Mouse (Mus musculus) CH12.LX (cell line): ENCODE data around the gene Zfp950. TPM values are rescaled to one million over a fixed set of nuclear protein-coding genes. Genes with fewer than 3 reads are reported as not detected.

Experiments used
- DNase-seq: peaks from one replicate; pipeline ENCODE4 v3.0.0-alpha.2; 2013; ENCODE audit errors: extremely low read depth
- H3K27ac ChIP-seq: 2 replicates; pipeline ENCODE4 v1.5.1; 2012; ENCODE audit warnings: low read depth, mild to moderate bottlenecking, control low read depth, moderate library complexity; ENCODE audit not compliant: insufficient read depth
- H3K27me3 ChIP-seq: replicated peaks from 2 replicates; pipeline ENCODE3; 2012; ENCODE audit warnings: inconsistent platforms
- H3K36me3 ChIP-seq, 2 experiments: replicated peaks in 1 of 2; 2 replicates each; pipeline versions ENCODE3 to v1.6.1; 2012; ENCODE audit warnings: inconsistent platforms in 1 of 2, low read length in 1 of 2, mild to moderate bottlenecking in 1 of 2, mixed read lengths in 1 of 2, moderate library complexity in 1 of 2; ENCODE audit not compliant: control insufficient read depth in 1 of 2, insufficient read depth in 1 of 2
- H3K4me1 ChIP-seq, 2 experiments: 2 replicates each; pipeline ENCODE4 v1.6.1; 2012; ENCODE audit warnings: inconsistent platforms in 1 of 2, moderate library complexity in 1 of 2; ENCODE audit not compliant: insufficient read depth in 2 of 2, control insufficient read depth in 1 of 2
- H3K4me2 ChIP-seq: 2 replicates; pipeline ENCODE4 v1.6.1; 2012; ENCODE audit warnings: low read depth, mild to moderate bottlenecking, control low read depth; ENCODE audit not compliant: poor library complexity, insufficient read depth, severe bottlenecking
- H3K4me3 ChIP-seq, 3 experiments: fragments of 150-350 bp in 1 of 3; sonication (generic) in 1 of 3; replicated peaks in 1 of 3; 2 replicates each; pipeline versions ENCODE3 to v1.5.1; 2011 to 2012; ENCODE audit warnings: low read depth in 2 of 3, low read length in 2 of 3, mild to moderate bottlenecking in 2 of 3, moderate library complexity in 2 of 3, control low read depth in 1 of 3, improper control_type of control experiment in 1 of 3, inconsistent platforms in 1 of 3, mixed read lengths in 1 of 3; ENCODE audit not compliant: poor library complexity in 1 of 3
- H3K79me2 ChIP-seq: replicated peaks from 2 replicates; pipeline ENCODE4 v1.6.1; 2012; ENCODE audit warnings: mild to moderate bottlenecking, moderate library complexity; ENCODE audit not compliant: control insufficient read depth, poor library complexity, insufficient read depth, severe bottlenecking; ENCODE audit errors: extremely low read depth
- H3K9ac ChIP-seq: 2 replicates; pipeline ENCODE4 v1.6.1; 2012; ENCODE audit warnings: low read depth, mild to moderate bottlenecking, control low read depth, moderate library complexity; ENCODE audit not compliant: insufficient read depth
- H3K9me3 ChIP-seq: replicated peaks from 2 replicates; pipeline ENCODE3; 2012; ENCODE audit warnings: low read length, inconsistent platforms, mixed read lengths
- BHLHE40 ChIP-seq: IDR thresholded peaks from 2 replicates; pipeline ENCODE4 v1.6.1; 2011; ENCODE audit warnings: mild to moderate bottlenecking, low read depth, low read length, improper control_type of control experiment
- CHD2 ChIP-seq: IDR thresholded peaks from 2 replicates; pipeline ENCODE4 v1.6.1; 2011; ENCODE audit warnings: low read length, improper control_type of control experiment
- ELF1 ChIP-seq: IDR thresholded peaks from 2 replicates; pipeline ENCODE4 v1.6.1; 2014; ENCODE audit warnings: low read depth, mild to moderate bottlenecking, inconsistent platforms, low read length, improper control_type of control experiment
- EP300 ChIP-seq: IDR thresholded peaks from 2 replicates; pipeline ENCODE4 v1.6.1; 2011; ENCODE audit warnings: low read length, improper control_type of control experiment
- ETS1 ChIP-seq: conservative IDR thresholded peaks from 2 replicates; pipeline ENCODE4 v1.6.1; 2012; ENCODE audit warnings: low read depth, mild to moderate bottlenecking, inconsistent platforms, low read length, improper control_type of control experiment, moderate library complexity
- GABPA ChIP-seq: IDR thresholded peaks from 2 replicates; pipeline ENCODE4 v1.6.1; 2012; ENCODE audit warnings: low read depth, low read length, improper control_type of control experiment, inconsistent platforms; ENCODE audit not compliant: insufficient replicate concordance
- HCFC1 ChIP-seq: IDR thresholded peaks from 2 replicates; pipeline ENCODE4 v1.6.1; 2012; ENCODE audit warnings: low read depth, mild to moderate bottlenecking, inconsistent platforms, low read length, improper control_type of control experiment
- JUN ChIP-seq: IDR thresholded peaks from 2 replicates; pipeline ENCODE4 v1.6.1; 2011; ENCODE audit warnings: low read depth, mild to moderate bottlenecking, low read length, improper control_type of control experiment, moderate library complexity; ENCODE audit not compliant: insufficient read depth
- KAT2A ChIP-seq: IDR thresholded peaks from 2 replicates; pipeline ENCODE4 v1.6.1; 2012; ENCODE audit warnings: low read length, improper control_type of control experiment, inconsistent platforms; ENCODE audit not compliant: insufficient replicate concordance
- MAX ChIP-seq: IDR thresholded peaks from 2 replicates; pipeline ENCODE4 v1.6.1; 2011; ENCODE audit warnings: low read length, improper control_type of control experiment
- MAZ ChIP-seq: IDR thresholded peaks from 2 replicates; pipeline ENCODE4 v1.6.1; 2012; ENCODE audit warnings: low read depth, mild to moderate bottlenecking, inconsistent platforms, low read length, improper control_type of control experiment, moderate library complexity
- MEF2A ChIP-seq: IDR thresholded peaks from 2 replicates; pipeline ENCODE4 v1.6.1; 2014; ENCODE audit warnings: low read depth, mild to moderate bottlenecking, inconsistent platforms, low read length, improper control_type of control experiment, borderline replicate concordance
- MXI1 ChIP-seq: IDR thresholded peaks from 2 replicates; pipeline ENCODE4 v1.6.1; 2011; ENCODE audit warnings: mild to moderate bottlenecking, low read depth, low read length, improper control_type of control experiment
- MYC ChIP-seq: IDR thresholded peaks from 2 replicates; pipeline ENCODE4 v1.6.1; 2011; ENCODE audit warnings: low read depth, mild to moderate bottlenecking, improper control_type of control experiment, low read length
- NELFE ChIP-seq: IDR thresholded peaks from 2 replicates; pipeline ENCODE4 v1.6.1; 2011; ENCODE audit warnings: low read depth, low read length, improper control_type of control experiment
- PAX5 ChIP-seq: IDR thresholded peaks from 2 replicates; pipeline ENCODE4 v1.6.1; 2012; ENCODE audit warnings: low read length, inconsistent platforms, mixed read lengths
- POLR2A ChIP-seq: IDR thresholded peaks from 2 replicates; pipeline ENCODE4 v1.6.1; 2011; ENCODE audit warnings: low read depth, mild to moderate bottlenecking, improper control_type of control experiment, low read length
- RAD21 ChIP-seq: IDR thresholded peaks from 2 replicates; pipeline ENCODE4 v1.6.1; 2011; ENCODE audit warnings: low read depth, mild to moderate bottlenecking, low read length, improper control_type of control experiment, moderate library complexity
- SMC3 ChIP-seq: IDR thresholded peaks from 2 replicates; pipeline ENCODE4 v1.6.1; 2011; ENCODE audit warnings: low read depth, low read length, improper control_type of control experiment
- TBP ChIP-seq: conservative IDR thresholded peaks from 2 replicates; pipeline ENCODE4 v1.6.1; 2011; ENCODE audit warnings: low read depth, low read length, improper control_type of control experiment
- USF1 ChIP-seq: IDR thresholded peaks from 2 replicates; pipeline ENCODE4 v1.6.1; 2014; ENCODE audit warnings: low read depth, mild to moderate bottlenecking, inconsistent platforms, low read length, improper control_type of control experiment
- ZC3H11A ChIP-seq: IDR thresholded peaks from 2 replicates; pipeline ENCODE4 v1.6.1; 2012; ENCODE audit warnings: low read depth, mild to moderate bottlenecking, inconsistent platforms, low read length, improper control_type of control experiment
- ZKSCAN1 ChIP-seq: IDR thresholded peaks from 2 replicates; pipeline ENCODE4 v1.6.1; 2012; ENCODE audit warnings: low read depth, inconsistent platforms, low read length, improper control_type of control experiment, borderline replicate concordance
- ZMIZ1 ChIP-seq: IDR thresholded peaks from 2 replicates; pipeline ENCODE4 v1.6.1; 2012; ENCODE audit warnings: low read depth, mild to moderate bottlenecking, inconsistent platforms, low read length, improper control_type of control experiment
- dilution Hi-C: fragments of 300-500 bp; cut with MboI; formaldehyde crosslinking; loops from 2 replicates; pipeline ENCODE4 v1.14.3; 2020; ENCODE audit warnings: low sequenced_read_pairs; ENCODE audit not compliant: extremely low pct_unique_long_range_greater_than_20kb, extremely low pct_ligation_motif_present
- in situ Hi-C: fragments of 300-500 bp; cut with MboI; formaldehyde crosslinking; loops from 3 replicates; pipeline ENCODE4 v1.14.3; 2019; ENCODE audit warnings: low sequenced_read_pairs, low pct_ligation_motif_present, low pct_unique_long_range_greater_than_20kb, mixed read lengths
- polyA plus RNA-seq: library from polyadenylated mRNA; unstranded; fragments of >175 nt; gene quantifications from 2 replicates; pipeline ENCODE4 v1.2.1, GENCODE M21; 2012; ENCODE audit warnings: low read depth; ENCODE audit not compliant: insufficient read length
- total RNA-seq, 2 experiments: library from RNA; depleted of rRNA; stranded (reverse); fragments of 300-350 nt in 1 of 2; fragments of >200 nt in 1 of 2; gene quantifications; 2 replicates each; pipeline ENCODE4 v1.2.3; 2012 to 2014

Zfp950 gene
- total and polyA plus RNA-seq, 3 experiments: 6.1 to 11.1 (median 10.8) TPM

DNA sequence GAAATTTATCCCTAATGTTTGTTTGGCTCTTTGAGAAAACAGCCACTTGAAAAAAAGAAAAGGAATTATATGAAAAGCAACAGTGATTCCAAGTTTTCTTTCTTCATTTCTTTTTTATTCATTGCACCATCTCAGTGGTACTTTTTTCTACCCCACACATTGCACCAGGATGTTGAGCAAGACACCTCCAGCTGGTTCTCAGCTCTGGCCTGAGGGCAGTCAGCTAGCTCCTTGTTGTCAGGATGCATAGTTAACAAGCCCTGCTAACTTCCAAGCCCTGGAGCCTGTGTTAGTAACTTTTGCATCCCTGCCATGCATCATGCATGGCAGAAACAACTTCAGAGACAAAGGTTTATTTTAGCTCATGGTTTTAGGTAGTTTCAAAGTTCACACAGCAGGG lies 87.9 kb downstream of the Zfp950 start:
- in situ Hi-C loops: no loop called here
- H3K36me3 ChIP-seq: peaks cover 0 to 23% of the 10 kb centered on the region in 2 experiments
- no peak overlapping the region for H3K27ac ChIP-seq
- peaks cover 7 to 52% of the 10 kb centered on the region in 2 experiments; a peak in 3 of 4 replicates for H3K4me1 ChIP-seq
- H3K79me2 ChIP-seq: 0 out of 2 replicates have a peak, but pooled peaks cover 2% of the 10 kb centered on the region
- dilution Hi-C loops: no loop called here
- H3K9ac ChIP-seq: no peak overlapping the region
- H3K27me3 ChIP-seq: no peaks in the 10 kb centered on the region
- H3K9me3 ChIP-seq: peaks cover 10% of the 10 kb centered on the region
- TF ChIP-seq ZKSCAN1 (no peak), ZMIZ1 (no peak), RAD21 (no peak), ZC3H11A (no peak), JUN (no peak)
- TF ChIP-seq, all 38 proteins: peak for 0
- H3K4me3 ChIP-seq: no peak overlapping the region
- no peak overlapping the region for H3K4me2 ChIP-seq
- DNase-seq: no peak

DNA sequence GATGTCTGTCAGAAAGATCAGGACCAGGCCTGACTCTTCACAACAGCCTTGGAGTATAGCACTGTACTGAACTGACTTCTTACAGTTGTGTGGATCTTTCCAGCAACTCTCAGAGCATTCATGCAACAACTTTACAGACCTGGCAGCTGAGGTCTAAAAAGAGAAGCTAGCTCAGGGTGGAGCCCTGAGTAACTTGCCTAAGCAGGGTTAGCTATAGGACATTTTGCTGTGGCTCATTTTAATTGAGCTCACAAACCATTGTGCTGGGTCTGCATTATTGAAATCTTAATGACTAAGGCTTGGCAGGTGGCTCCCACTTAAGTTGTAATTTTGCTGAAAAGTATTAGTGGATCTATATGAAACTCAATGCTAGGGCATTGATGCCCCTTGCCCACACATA lies 88.6 kb downstream of the Zfp950 start:
- no peak for DNase-seq
- TF ChIP-seq POLR2A (no peak), ETS1 (no peak), SMC3 (no peak), NELFE (no peak), MAX (no peak)
- dilution Hi-C loops: no loop called here
- in situ Hi-C loops: no loop called here
- H3K9ac ChIP-seq: no peak overlapping the region
- H3K27ac ChIP-seq: no peak overlapping the region
- H3K9me3 ChIP-seq: peaks cover 10% of the 10 kb centered on the region
- no peak overlapping the region for H3K4me3 ChIP-seq
- no peaks in the 10 kb centered on the region for H3K27me3 ChIP-seq
- H3K4me1 ChIP-seq: peaks cover under 1 to 44% of the 10 kb centered on the region in 2 experiments; a peak in 3 of 4 replicates
- H3K36me3 ChIP-seq: peaks cover 0 to 25% of the 10 kb centered on the region in 2 experiments
- H3K4me2 ChIP-seq: no peak overlapping the region
- 0 out of 2 replicates have a peak, but pooled peaks cover 2% of the 10 kb centered on the region for H3K79me2 ChIP-seq

DNA sequence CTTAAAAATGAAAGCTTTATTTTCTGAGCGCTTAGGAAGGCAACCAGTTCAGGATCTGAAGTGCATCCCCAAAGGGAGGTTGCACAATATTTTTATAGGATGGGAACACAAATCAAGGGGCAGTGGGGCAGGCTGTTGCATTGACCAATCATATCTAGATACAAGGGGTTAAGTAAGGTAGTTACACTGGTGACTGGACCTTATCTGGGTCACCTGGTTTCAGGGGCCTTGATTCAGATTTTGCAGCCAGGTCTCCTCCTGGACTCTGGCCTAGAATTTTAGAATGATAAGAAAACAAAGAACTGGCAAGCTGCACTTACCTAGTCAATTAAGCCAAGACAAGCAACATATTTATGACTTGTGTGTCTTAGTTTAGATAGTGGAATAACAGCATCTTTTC lies 89.5 kb downstream of the Zfp950 start:
- TF ChIP-seq HCFC1: no peak
- no peak for TF ChIP-seq ELF1
- no peak for TF ChIP-seq GABPA
- TF ChIP-seq EP300: no peak
- no peak for TF ChIP-seq MAZ
- no peak for TF ChIP-seq TBP
- TF ChIP-seq ZC3H11A: no peak
- no peak for TF ChIP-seq MEF2A
- TF ChIP-seq POLR2A: no peak
- TF ChIP-seq RAD21: no peak
- TF ChIP-seq MYC: no peak
- no peak for TF ChIP-seq KAT2A
- no peak for TF ChIP-seq BHLHE40
- no peak for TF ChIP-seq CHD2
- no peak for TF ChIP-seq JUN
- no peak for TF ChIP-seq MXI1
- TF ChIP-seq PAX5: no peak
- TF ChIP-seq USF1: no peak
- in situ Hi-C loops: no loop called here
- H3K36me3 ChIP-seq: peaks cover 0 to 28% of the 10 kb centered on the region in 2 experiments

More for the DNA sequence above, 89.5 kb downstream of the Zfp950 start:
- H3K4me1 ChIP-seq: peaks cover 0 to 36% of the 10 kb centered on the region in 2 experiments; a peak in 2 of 4 replicates
- no peaks in the 10 kb centered on the region for H3K27me3 ChIP-seq
- dilution Hi-C loops: no loop called here
- no peak overlapping the region for H3K27ac ChIP-seq
- 0 out of 2 replicates have a peak, but pooled peaks cover 2% of the 10 kb centered on the region for H3K79me2 ChIP-seq
- H3K9ac ChIP-seq: no peak overlapping the region
- DNase-seq: no peak
- H3K9me3 ChIP-seq: peaks cover 10% of the 10 kb centered on the region
- no peak overlapping the region for H3K4me2 ChIP-seq
- H3K4me3 ChIP-seq: no peak overlapping the region
